Mouse (Mus musculus) embryonic facial prominence, embryonic 13.5 days (tissue): ENCODE results near the gene Ryr2. TPM values are rescaled to one million over a fixed set of nuclear protein-coding genes. Genes with fewer than 3 reads are reported as not detected.

ENCODE experiments used
- ATAC-seq: fragments of 200-750 bp; cut with Nextera tagmentation; 2 replicates; pipeline ENCODE4 v1.8.0; 2017; ENCODE audit warnings: low read depth; ENCODE audit not compliant: insufficient number of reproducible peaks, insufficient read depth, low FRiP score, low TSS enrichment
- H3K27ac ChIP-seq: fragments of 300-500 bp; sonication (generic); 2 replicates; pipeline ENCODE4 v1.5.1; 2015; ENCODE audit warnings: moderate library complexity, mild to moderate bottlenecking, inconsistent platforms
- H3K27me3 ChIP-seq: fragments of 300-500 bp; sonication (generic); 2 replicates; pipeline ENCODE4 v1.6.1; 2015; ENCODE audit warnings: mild to moderate bottlenecking, inconsistent platforms
- H3K36me3 ChIP-seq: fragments of 300-500 bp; sonication (generic); 2 replicates; pipeline ENCODE4 v1.6.1; 2015; ENCODE audit warnings: mild to moderate bottlenecking, inconsistent platforms
- H3K4me1 ChIP-seq: fragments of 300-500 bp; sonication (generic); 2 replicates; pipeline ENCODE4 v1.6.1; 2015; ENCODE audit warnings: inconsistent platforms
- H3K4me2 ChIP-seq: fragments of 300-500 bp; sonication (generic); 2 replicates; pipeline ENCODE4 v1.6.1; 2015; ENCODE audit warnings: moderate library complexity, mild to moderate bottlenecking, inconsistent platforms
- H3K4me3 ChIP-seq: fragments of 300-500 bp; sonication (generic); 2 replicates; pipeline ENCODE4 v1.5.1; 2015; ENCODE audit warnings: mild to moderate bottlenecking, inconsistent platforms
- H3K9ac ChIP-seq: fragments of 300-500 bp; sonication (generic); 2 replicates; pipeline ENCODE4 v1.6.1; 2015; ENCODE audit warnings: mild to moderate bottlenecking, inconsistent platforms
- H3K9me3 ChIP-seq: fragments of 300-500 bp; sonication (generic); 2 replicates; pipeline ENCODE4 v1.6.1; 2016; ENCODE audit warnings: inconsistent platforms
- WGBS: fragments of 180-500 bp; shearing (Covaris S2); methylation state at CpG from one replicate; pipeline ENCODE4 v1.1.7; 2015; ENCODE audit warnings: mixed read lengths; 5-methylcytosine and 5-hydroxymethylcytosine counted together
- polyA plus RNA-seq: library from polyadenylated mRNA; unstranded; fragments of >200 nt; fragmentation: Nextera tagmentation; extraction: Ambion mirVana; gene quantifications from 2 replicates; pipeline ENCODE4 v1.2.1, GENCODE M21; 2015

The Ryr2 gene
- polyA plus RNA-seq, 1 experiment from 2014 or later: 1.4 TPM

DNA sequence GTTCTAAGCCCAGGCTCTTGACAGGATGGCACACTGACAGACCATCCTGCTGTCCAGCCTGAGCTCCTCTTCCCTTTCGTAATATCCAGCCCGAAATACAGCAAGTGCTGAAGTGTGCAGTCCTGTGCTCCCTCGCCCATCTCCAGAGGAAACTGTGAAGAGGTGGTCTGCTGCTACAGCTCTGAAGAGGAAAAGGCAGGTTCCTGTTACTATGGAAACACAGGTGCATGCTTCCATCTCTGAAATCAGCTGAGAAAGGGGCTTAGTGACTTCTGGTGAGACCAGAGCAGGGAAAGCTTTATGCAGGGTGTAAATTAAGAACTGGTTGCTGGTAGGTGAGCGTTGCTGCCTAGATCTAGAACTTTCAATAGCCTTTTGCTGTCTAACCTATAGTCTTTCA, 583.1 kb downstream of the Ryr2 start:
- Histone ChIP-seq H3K27ac (no peak overlapping the region), H3K9ac (no peak overlapping the region), H3K9me3 (no peaks in the 10 kb centered on the region), H3K4me2 (no peak overlapping the region), H3K36me3 (no peaks in the 10 kb centered on the region), H3K4me3 (no peak overlapping the region), H3K4me1 (no peaks in the 10 kb centered on the region), H3K27me3 (no peaks in the 10 kb centered on the region)
- ATAC-seq: no peak
- WGBS: 91% methylated on average over 4 of the region's 4 CpGs

DNA sequence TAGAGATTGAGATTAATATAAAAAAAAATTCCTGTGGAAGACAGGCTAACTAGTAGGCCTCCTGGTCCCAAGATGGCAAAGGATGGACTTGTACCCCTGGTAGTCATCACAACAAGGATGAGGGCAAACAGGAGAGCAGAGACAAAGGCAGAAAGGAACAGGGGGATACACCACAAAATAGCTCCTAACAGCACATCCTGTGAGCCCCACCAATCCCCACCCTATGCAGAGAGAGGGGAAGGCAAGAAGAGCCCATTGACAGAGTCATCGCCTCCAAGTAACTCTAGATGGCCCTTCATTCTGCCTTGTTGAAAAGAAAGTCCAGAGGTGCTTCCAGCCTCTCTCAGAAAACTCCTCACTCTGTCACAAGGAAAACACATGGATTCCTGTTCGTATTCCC, 586.0 kb downstream of the Ryr2 start:
- Histone ChIP-seq H3K4me3 (no peak overlapping the region), H3K9me3 (no peaks in the 10 kb centered on the region), H3K9ac (no peak overlapping the region), H3K27ac (no peak overlapping the region), H3K4me1 (no peaks in the 10 kb centered on the region), H3K36me3 (no peaks in the 10 kb centered on the region), H3K27me3 (no peaks in the 10 kb centered on the region), H3K4me2 (no peak overlapping the region)
- WGBS: 79% methylated on average over 2 of the region's 2 CpGs
- ATAC-seq: no peak

DNA sequence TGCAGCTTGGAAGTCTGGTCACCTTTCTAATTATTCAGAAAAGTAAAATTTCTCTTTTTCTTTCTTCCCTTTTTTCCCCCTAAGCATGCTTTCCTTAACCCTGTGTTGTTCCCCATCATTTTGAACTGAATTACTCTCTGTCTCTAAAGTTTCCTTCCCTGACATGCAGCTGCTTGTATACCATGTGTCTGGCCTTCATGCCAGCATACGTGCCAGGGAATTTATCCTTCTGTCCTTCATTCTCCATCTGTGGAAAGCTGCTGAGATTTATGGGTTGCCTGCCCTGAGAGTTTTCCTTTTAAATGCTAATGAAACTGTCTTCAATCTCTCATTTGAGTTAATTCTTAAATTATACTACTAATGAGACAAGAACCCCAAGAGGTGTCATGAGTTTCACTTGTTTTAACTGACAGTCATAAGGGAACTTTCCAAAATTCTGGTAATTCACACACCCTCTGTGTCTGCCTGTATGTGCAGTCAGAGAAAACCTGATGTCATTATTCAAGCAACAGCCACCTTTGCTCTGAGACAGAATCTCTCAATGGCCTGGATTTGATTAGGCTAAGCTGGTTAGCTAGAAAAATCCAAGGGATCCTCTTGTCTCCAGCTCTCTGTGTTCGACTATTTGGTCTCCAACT, 595.1 kb downstream of the Ryr2 start:
- WGBS: 60% methylated on average over 2 of the region's 2 CpGs
- Histone ChIP-seq H3K9ac (no peak overlapping the region), H3K36me3 (no peaks in the 10 kb centered on the region), H3K9me3 (no peaks in the 10 kb centered on the region), H3K27ac (no peak overlapping the region), H3K4me2 (no peak overlapping the region), H3K27me3 (no peaks in the 10 kb centered on the region), H3K4me1 (no peaks in the 10 kb centered on the region), H3K4me3 (no peak overlapping the region)
- ATAC-seq: no peak

Other genes starting within 250 kb of the Ryr2 start
- 12.6 and 15.5 TPM in 2 replicates for gene Mtr, start 151.2 kb upstream of the Ryr2 start, polyA plus RNA-seq
- 13.2 and 17.0 TPM in 2 replicates for gene Actn2, start 233.8 kb upstream of the Ryr2 start, polyA plus RNA-seq